Mouse (Mus musculus) MEL (cell line): ENCODE results near the gene Fbxw8. TPM values are rescaled to one million over a fixed set of nuclear protein-coding genes. Genes with fewer than 3 reads are reported as not detected.

ENCODE experiments used
- DNase-seq: peaks from one replicate; pipeline ENCODE4 v3.0.0; 2011; ENCODE audit warnings: low read depth, low spot score
- H3K27ac ChIP-seq: 2 replicates; pipeline ENCODE4 v1.5.1; 2012; ENCODE audit warnings: low read depth, mild to moderate bottlenecking, control low read depth, low read length, moderate library complexity; ENCODE audit not compliant: control insufficient read depth
- H3K27me3 ChIP-seq, 2 experiments: fragments of 150-350 bp in 1 of 2; sonication (generic) in 1 of 2; 2 replicates each; pipeline ENCODE4 v1.6.1; 2012; ENCODE audit warnings: low read length in 2 of 2, mild to moderate bottlenecking in 2 of 2, improper control_type of control experiment in 1 of 2, moderate library complexity in 1 of 2; ENCODE audit not compliant: insufficient read depth in 2 of 2, control insufficient read depth in 1 of 2
- H3K36me3 ChIP-seq, 2 experiments: 2 replicates each; pipeline ENCODE4 v1.6.1; 2012 to 2014; ENCODE audit warnings: low read length in 2 of 2, improper control_type of control experiment in 1 of 2, inconsistent platforms in 1 of 2, mild to moderate bottlenecking in 1 of 2; ENCODE audit not compliant: insufficient read depth in 2 of 2, control insufficient read depth in 1 of 2
- H3K4me1 ChIP-seq, 2 experiments: fragments of 150-350 bp in 1 of 2; sonication (generic) in 1 of 2; 2 replicates each; pipeline ENCODE4 v1.6.1; 2012; ENCODE audit warnings: low read length in 2 of 2, improper control_type of control experiment in 1 of 2, mild to moderate bottlenecking in 1 of 2; ENCODE audit not compliant: insufficient read depth in 2 of 2, control insufficient read depth in 1 of 2
- H3K4me3 ChIP-seq, 2 experiments: fragments of 150-350 bp in 1 of 2; sonication (generic) in 1 of 2; 2 replicates each; pipeline ENCODE4 v1.5.1; 2012; ENCODE audit warnings: low read depth in 2 of 2, low read length in 2 of 2, mild to moderate bottlenecking in 2 of 2, moderate library complexity in 2 of 2, control low read depth in 1 of 2, improper control_type of control experiment in 1 of 2; ENCODE audit not compliant: control insufficient read depth in 1 of 2, insufficient read depth in 1 of 2
- H3K79me2 ChIP-seq: 2 replicates; pipeline ENCODE4 v1.6.1; 2012; ENCODE audit warnings: mild to moderate bottlenecking, low read length, moderate library complexity; ENCODE audit not compliant: control insufficient read depth, poor library complexity, insufficient read depth
- H3K9ac ChIP-seq: 2 replicates; pipeline ENCODE4 v1.6.1; 2012; ENCODE audit warnings: low read depth, mild to moderate bottlenecking, control low read depth, low read length, moderate library complexity; ENCODE audit not compliant: control insufficient read depth, poor library complexity, severe bottlenecking
- H3K9me3 ChIP-seq: fragments of 150-350 bp; sonication (generic); replicated peaks from 2 replicates; pipeline ENCODE4 v1.6.1; 2012; ENCODE audit warnings: mild to moderate bottlenecking, low read length, improper control_type of control experiment, moderate library complexity; ENCODE audit not compliant: insufficient read depth
- BHLHE40 ChIP-seq: IDR thresholded peaks from 2 replicates; pipeline ENCODE4 v1.6.1; 2012; ENCODE audit warnings: low read depth, mild to moderate bottlenecking, inconsistent platforms, low read length, improper control_type of control experiment, borderline replicate concordance
- CHD2 ChIP-seq: IDR thresholded peaks from 2 replicates; pipeline ENCODE4 v1.6.1; 2011; ENCODE audit warnings: low read length, improper control_type of control experiment
- E2F4 ChIP-seq: IDR thresholded peaks from 2 replicates; pipeline ENCODE4 v1.6.1; 2011; ENCODE audit warnings: low read depth, low read length, improper control_type of control experiment, borderline replicate concordance
- EP300 ChIP-seq, 2 experiments: IDR thresholded peaks; 2 replicates each; pipeline ENCODE4 v1.6.1; 2011; ENCODE audit warnings: improper control_type of control experiment in 2 of 2, low read length in 2 of 2, low read depth in 1 of 2, mild to moderate bottlenecking in 1 of 2
- ETS1 ChIP-seq: IDR thresholded peaks from 2 replicates; pipeline ENCODE4 v1.6.1; 2012; ENCODE audit warnings: low read depth, mild to moderate bottlenecking, inconsistent platforms, low read length, improper control_type of control experiment, moderate library complexity
- MAZ ChIP-seq: IDR thresholded peaks from 2 replicates; pipeline ENCODE4 v1.6.1; 2012; ENCODE audit warnings: low read depth, mild to moderate bottlenecking, inconsistent platforms, low read length, improper control_type of control experiment
- MEF2A ChIP-seq: IDR thresholded peaks from 2 replicates; pipeline ENCODE4 v1.6.1; 2014; ENCODE audit warnings: low read depth, mild to moderate bottlenecking, inconsistent platforms, low read length, improper control_type of control experiment; ENCODE audit not compliant: poor library complexity, insufficient replicate concordance, severe bottlenecking; ENCODE audit errors: extremely low read depth
- MYB ChIP-seq: IDR thresholded peaks from 2 replicates; pipeline ENCODE4 v1.6.1; 2011; ENCODE audit warnings: mild to moderate bottlenecking, low read depth, low read length, improper control_type of control experiment
- MYC ChIP-seq: IDR thresholded peaks from 2 replicates; pipeline ENCODE4 v1.6.1; 2011; ENCODE audit warnings: low read depth, mild to moderate bottlenecking, low read length, improper control_type of control experiment, moderate library complexity
- NRF1 ChIP-seq: IDR thresholded peaks from 2 replicates; pipeline ENCODE4 v1.6.1; 2014; ENCODE audit warnings: low read depth, mild to moderate bottlenecking, inconsistent platforms, low read length, improper control_type of control experiment, moderate library complexity; ENCODE audit not compliant: poor library complexity, insufficient read depth, severe bottlenecking
- POLR2A ChIP-seq, 2 experiments: IDR thresholded peaks; 2 replicates each; pipeline ENCODE4 v1.6.1; 2011 to 2012; ENCODE audit warnings: low read length in 2 of 2, mild to moderate bottlenecking in 2 of 2, control low read depth in 1 of 2, improper control_type of control experiment in 1 of 2, low read depth in 1 of 2, moderate library complexity in 1 of 2; ENCODE audit not compliant: control insufficient read depth in 1 of 2, insufficient read depth in 1 of 2, poor library complexity in 1 of 2
- POLR2AphosphoS5 ChIP-seq: IDR thresholded peaks from 2 replicates; pipeline ENCODE4 v1.6.1; 2012; ENCODE audit warnings: low read depth, borderline replicate concordance, mild to moderate bottlenecking, inconsistent platforms, low read length, moderate library complexity, mixed read lengths
- RAD21 ChIP-seq: IDR thresholded peaks from 2 replicates; pipeline ENCODE4 v1.6.1; 2011; ENCODE audit warnings: mild to moderate bottlenecking, low read depth, low read length, improper control_type of control experiment
- TBP ChIP-seq: IDR thresholded peaks from 2 replicates; pipeline ENCODE4 v1.8.0; 2011; ENCODE audit warnings: low read depth, low read length, improper control_type of control experiment
- UBTF ChIP-seq: IDR thresholded peaks from 2 replicates; pipeline ENCODE4 v1.6.1; 2012; ENCODE audit warnings: low read depth, mild to moderate bottlenecking, inconsistent platforms, low read length, improper control_type of control experiment, moderate library complexity, borderline replicate concordance; ENCODE audit not compliant: insufficient read depth
- USF1 ChIP-seq: IDR thresholded peaks from 2 replicates; pipeline ENCODE4 v1.6.1; 2014; ENCODE audit warnings: low read depth, mild to moderate bottlenecking, inconsistent platforms, low read length, improper control_type of control experiment, moderate library complexity
- USF2 ChIP-seq, 2 experiments: IDR thresholded peaks; 2 replicates each; pipeline ENCODE4 v1.6.1; 2011 to 2012; ENCODE audit warnings: improper control_type of control experiment in 2 of 2, low read length in 2 of 2, borderline replicate concordance in 1 of 2, inconsistent platforms in 1 of 2, low read depth in 1 of 2, mild to moderate bottlenecking in 1 of 2; ENCODE audit not compliant: insufficient read depth in 1 of 2
- polyA plus RNA-seq, 2 experiments: library from polyadenylated mRNA; stranded (reverse) in 1 of 2; unstranded in 1 of 2; fragments of >175 nt in 1 of 2; fragments of >200 nt in 1 of 2; gene quantifications; 2 replicates each; pipeline versions ENCODE4 v1.2.1 to v1.2.4; 2012; ENCODE audit warnings: low replicate concordance in 2 of 2, low read depth in 1 of 2; ENCODE audit not compliant: insufficient read length in 2 of 2, insufficient read depth in 1 of 2, missing spikeins in 1 of 2
- total RNA-seq: library from RNA; depleted of rRNA; stranded (reverse); fragments of 300-350 nt; gene quantifications from 2 replicates; pipeline ENCODE4 v1.2.3, GENCODE M21; 2012

Gene Fbxw8
- total and polyA plus RNA-seq, 3 experiments, result 49.9 to 57.4 (median 52.5) TPM

DNA sequence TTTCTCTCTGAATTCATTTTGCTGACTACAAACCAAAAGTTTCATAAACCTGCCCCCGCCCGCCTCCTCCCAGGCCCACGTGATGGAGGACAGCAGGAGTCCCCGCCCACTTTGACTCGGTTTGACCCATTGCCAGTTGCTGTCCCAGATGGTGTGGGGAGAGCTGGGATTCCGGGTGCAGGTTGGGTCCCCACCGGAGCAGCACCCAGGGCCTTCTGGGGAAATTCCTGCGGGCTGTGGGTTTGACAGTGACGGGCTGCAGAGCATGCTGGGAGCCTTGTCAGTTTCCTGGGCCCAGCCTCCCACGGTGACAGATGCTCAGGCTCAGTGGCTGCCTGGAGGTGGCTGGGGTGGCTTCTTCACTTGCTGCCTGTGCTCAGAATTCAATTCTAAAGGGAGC is 125.8 kb downstream of the Fbxw8 start:
- Histone ChIP-seq H3K27ac (no peak overlapping the region), H3K27me3 (no peaks in the 10 kb centered on the region), H3K4me3 (no peak overlapping the region), H3K79me2 (no peaks in the 10 kb centered on the region), H3K9ac (no peak overlapping the region), H3K36me3 (no peaks in the 10 kb centered on the region), H3K9me3 (no peaks in the 10 kb centered on the region), H3K4me1 (no peaks in the 10 kb centered on the region)
- no peak for DNase-seq
- no peak for TF ChIP-seq EP300 (IDR thresholded peaks at IDR 0.05; ENCODE audit: low read depth in 1 of 2, low read length in 2 of 2)
- no peak for TF ChIP-seq TBP
- TF ChIP-seq RAD21, result no peak
- TF ChIP-seq USF2 (IDR thresholded peaks at IDR 0.05; ENCODE audit: borderline replicate concordance in 1 of 2, insufficient read depth in 1 of 2, low read depth in 1 of 2, low read length in 2 of 2), result no peak
- no peak for TF ChIP-seq MAZ
- TF ChIP-seq MYC, result no peak

DNA sequence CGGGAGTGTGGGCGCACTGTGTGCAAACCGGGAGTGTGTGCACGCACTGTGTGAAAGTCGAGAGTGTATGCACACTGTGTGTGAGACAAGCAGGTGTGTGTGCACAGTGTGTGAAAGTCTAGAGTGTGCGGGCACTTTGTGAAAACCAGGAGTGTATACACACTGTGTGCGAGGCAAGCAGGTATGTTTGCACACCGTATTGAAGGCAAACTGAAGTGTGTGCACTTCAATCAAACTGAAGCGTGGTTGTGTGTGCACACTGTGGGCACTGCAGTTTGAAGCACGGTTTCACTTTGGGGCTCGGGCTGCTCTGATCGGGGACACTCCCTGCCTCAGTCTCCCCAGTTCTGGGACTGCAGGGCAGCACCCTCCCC is 126.2 kb downstream of the Fbxw8 start:
- H3K4me1 ChIP-seq, result no peaks in the 10 kb centered on the region
- TF ChIP-seq USF2 (IDR thresholded peaks at IDR 0.05; ENCODE audit: borderline replicate concordance in 1 of 2, insufficient read depth in 1 of 2, low read depth in 1 of 2, low read length in 2 of 2) (no peak), CHD2 (no peak), UBTF (no peak), E2F4 (no peak), BHLHE40 (no peak), EP300 (IDR thresholded peaks at IDR 0.05; ENCODE audit: low read depth in 1 of 2, low read length in 2 of 2) (no peak), MAZ (no peak), POLR2AphosphoS5 (no peak), USF1 (no peak), MEF2A (no peak), ETS1 (no peak), MYB (no peak), POLR2A (IDR thresholded peaks at IDR 0.05; ENCODE audit: control insufficient read depth in 1 of 2, insufficient read depth in 1 of 2, low read depth in 1 of 2, low read length in 2 of 2, poor library complexity in 1 of 2) (no peak), RAD21 (no peak), NRF1 (no peak)
- no peak for DNase-seq
- H3K27me3 ChIP-seq, result no peaks in the 10 kb centered on the region
- no peak overlapping the region for H3K27ac ChIP-seq
- H3K36me3 ChIP-seq, result no peaks in the 10 kb centered on the region
- H3K79me2 ChIP-seq, result no peaks in the 10 kb centered on the region
- no peak overlapping the region for H3K9ac ChIP-seq
- H3K9me3 ChIP-seq, result no peaks in the 10 kb centered on the region
- no peak overlapping the region for H3K4me3 ChIP-seq
